Mouse (Mus musculus) layer of hippocampus, adult 11-12 months (tissue): Measurements from ENCODE around the gene Ccdc148.

ENCODE experiments used
- DNase-seq: peaks from one replicate; pipeline ENCODE4 v3.0.0; 2022; ENCODE audit warnings: low spot score

Ccdc148 gene

GRCm38 (mm10) chr2:59049686-59050085 is 110.8 kb downstream of the Ccdc148 start:
- DNase-seq = no peak

- DNase-seq = no peak
Observed at GRCm38 (mm10) chr2:59048775-59049451, 111.6 kb downstream of the Ccdc148 start.

- peak; percentile 23 for DNase-seq
Observed at GRCm38 (mm10) chr2:59043313-59044032, 117.0 kb downstream of the Ccdc148 start.

GRCm38 (mm10) chr2:59042616-59043015 is 117.9 kb downstream of the Ccdc148 start:
- no peak for DNase-seq

- no peak for DNase-seq
Observed at GRCm38 (mm10) chr2:59036433-59036832, 124.0 kb downstream of the Ccdc148 start.

GRCm38 (mm10) chr2:59035206-59035605 is 125.3 kb downstream of the Ccdc148 start:
- DNase-seq = no peak

GRCm38 (mm10) chr2:59034281-59034680 is 126.2 kb downstream of the Ccdc148 start:
- DNase-seq = no peak

GRCm38 (mm10) chr2:59024558-59024957 is 135.9 kb downstream of the Ccdc148 start:
- DNase-seq = no peak

GRCm38 (mm10) chr2:59007356-59007755 is 153.1 kb downstream of the Ccdc148 start:
- no peak for DNase-seq

- DNase-seq = no peak
Observed at GRCm38 (mm10) chr2:59006567-59007340, 153.7 kb downstream of the Ccdc148 start.

GRCm38 (mm10) chr2:58997151-58997550 is 163.3 kb downstream of the Ccdc148 start:
- no peak for DNase-seq

GRCm38 (mm10) chr2:58992431-58993191 is 167.9 kb downstream of the Ccdc148 start:
- DNase-seq = no peak

- no peak for DNase-seq
Observed at GRCm38 (mm10) chr2:58978095-58978494, 182.4 kb downstream of the Ccdc148 start.

GRCm38 (mm10) chr2:58971507-58972275 is 188.8 kb downstream of the Ccdc148 start:
- DNase-seq = no peak

GRCm38 (mm10) chr2:58956770-58957300 is 203.6 kb downstream of the Ccdc148 start:
- DNase-seq = no peak

GRCm38 (mm10) chr2:58956351-58956750 is 204.1 kb downstream of the Ccdc148 start:
- DNase-seq = no peak

GRCm38 (mm10) chr2:58952101-58952500 is 208.4 kb downstream of the Ccdc148 start:
- DNase-seq = no peak

- DNase-seq = no peak
Observed at GRCm38 (mm10) chr2:58948796-58949195, 211.7 kb downstream of the Ccdc148 start.

- no peak for DNase-seq
Observed at GRCm38 (mm10) chr2:58941361-58941760, 219.1 kb downstream of the Ccdc148 start.

- no peak for DNase-seq
Observed at GRCm38 (mm10) chr2:58925551-58925950, 234.9 kb downstream of the Ccdc148 start.

- DNase-seq = no peak
Observed at GRCm38 (mm10) chr2:58918351-58918750, 242.1 kb downstream of the Ccdc148 start.
